Mouse (Mus musculus) bone marrow, adult 2 months (tissue): ENCODE results near the gene Cntn5. TPM values are rescaled to one million over a fixed set of nuclear protein-coding genes. Genes with fewer than 3 reads are reported as not detected.
"Not testable (repeated sequence)": the region's sequence is repeated elsewhere in the genome, so short reads cannot be mapped to it uniquely, and the experiment has no call there.

Source experiments
- H3K27ac ChIP-seq: fragments of 200-500 bp; 2 replicates; pipeline ENCODE4 v1.5.1; 2012; ENCODE audit warnings: low read depth, mild to moderate bottlenecking, control low read depth, inconsistent platforms, low read length; ENCODE audit not compliant: control insufficient read depth, poor library complexity, insufficient read depth
- H3K4me1 ChIP-seq: fragments of 200-500 bp; 2 replicates; pipeline ENCODE4 v1.6.1; 2011; ENCODE audit warnings: low read length; ENCODE audit not compliant: control insufficient read depth, insufficient read depth
- H3K4me3 ChIP-seq: fragments of 200-500 bp; replicated peaks from 2 replicates; pipeline ENCODE3; 2011; ENCODE audit warnings: mild to moderate bottlenecking, low read depth, low read length, control low read depth; ENCODE audit not compliant: control insufficient read depth
- CTCF ChIP-seq: fragments of 200-500 bp; IDR thresholded peaks from 2 replicates; pipeline ENCODE4 v1.5.1; 2011; ENCODE audit warnings: low read length, control low read depth; ENCODE audit not compliant: control insufficient read depth, insufficient read depth
- POLR2A ChIP-seq: fragments of 200-500 bp; IDR thresholded peaks from 2 replicates; pipeline ENCODE4 v1.6.1; 2011; ENCODE audit warnings: low read depth, mild to moderate bottlenecking, control low read depth, low read length, borderline replicate concordance; ENCODE audit not compliant: control insufficient read depth
- WGBS: fragments of 180-500 bp; shearing (Covaris S2); methylation state at CpG from one replicate; pipeline ENCODE4 v1.1.7; 2018; 5-methylcytosine and 5-hydroxymethylcytosine counted together
- polyA plus RNA-seq: library from polyadenylated mRNA; stranded (reverse); fragments of >200 nt; gene quantifications from 2 replicates; pipeline ENCODE4 v1.2.4, GENCODE M21; 2011; ENCODE audit warnings: low replicate concordance; ENCODE audit not compliant: missing spikeins, insufficient read depth, insufficient read length

The Cntn5 gene
- polyA plus RNA-seq, 1 experiment, result not detected

DNA sequence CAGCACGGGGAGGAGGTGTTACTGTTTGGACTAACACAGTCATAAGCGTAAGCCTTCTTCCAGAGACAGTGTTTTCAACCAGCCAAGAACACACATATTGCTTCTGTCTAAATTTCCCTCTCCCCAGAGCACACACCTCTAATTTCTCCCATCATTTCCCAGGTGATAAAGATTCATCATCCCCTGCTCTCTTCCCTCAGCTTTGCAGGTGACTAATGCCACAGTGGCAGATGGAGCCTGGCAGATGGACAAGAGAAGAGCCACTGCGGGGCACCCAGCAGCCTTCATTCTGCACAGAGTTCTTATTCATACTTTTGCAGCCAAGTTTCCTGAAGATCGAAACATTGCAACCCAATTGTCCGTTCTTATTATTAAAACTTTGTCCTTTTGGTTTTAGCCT lies 286.5 kb downstream of the Cntn5 start:
- H3K4me3 ChIP-seq, result no peak overlapping the region
- TF ChIP-seq POLR2A, result no peak
- TF ChIP-seq CTCF, result no peak
- 76% methylated on average over 5 of the region's 5 CpGs for WGBS
- no peak overlapping the region for H3K27ac ChIP-seq
- H3K4me1 ChIP-seq, result no peaks in the 10 kb centered on the region

DNA sequence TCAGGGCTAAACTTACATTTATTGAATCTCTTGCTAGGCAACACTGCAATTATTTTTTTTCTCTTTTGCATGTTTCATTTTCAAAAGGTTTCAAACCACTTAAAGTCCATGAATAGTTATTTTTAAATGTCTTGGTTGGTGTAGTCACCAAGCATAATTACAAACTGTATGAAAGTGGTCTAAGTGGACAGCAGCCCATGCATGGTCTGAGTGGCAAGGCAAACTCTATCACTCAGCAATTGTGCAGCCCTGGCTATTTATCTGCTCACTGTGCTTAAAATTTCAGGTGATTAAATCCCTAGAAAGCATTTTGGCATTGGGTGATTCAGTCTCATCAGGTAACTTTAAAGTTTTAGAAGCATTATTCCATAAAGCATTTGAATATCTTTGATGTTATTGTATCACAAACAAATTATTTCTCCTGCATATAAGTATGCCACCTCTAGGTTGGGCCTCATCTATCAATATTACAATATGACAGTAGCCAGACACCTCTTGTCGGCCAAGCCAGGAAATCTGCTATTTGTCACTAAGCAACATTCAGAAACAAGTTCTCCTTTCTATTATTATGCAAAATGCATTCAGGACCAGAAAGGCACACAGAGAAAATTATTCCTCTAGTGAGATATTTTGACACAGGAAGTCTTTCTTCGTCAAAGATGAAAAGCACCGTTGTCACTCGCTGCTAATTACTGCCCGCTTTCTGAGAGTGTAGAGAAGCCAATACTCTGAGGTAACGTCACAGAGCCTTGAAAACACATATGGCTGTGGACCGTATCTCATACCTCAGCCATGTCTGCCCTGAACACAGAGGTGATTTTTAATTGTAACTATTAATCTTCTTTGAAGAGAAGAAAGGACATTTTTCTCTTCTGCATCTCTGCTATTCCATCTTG lies 329.0 kb downstream of the Cntn5 start:
- no peak overlapping the region for H3K27ac ChIP-seq
- 74% methylated on average over 7 of the region's 7 CpGs for WGBS
- TF ChIP-seq POLR2A, result no peak
- no peak for TF ChIP-seq CTCF
- H3K4me3 ChIP-seq, result no peak overlapping the region
- no peaks in the 10 kb centered on the region for H3K4me1 ChIP-seq

DNA sequence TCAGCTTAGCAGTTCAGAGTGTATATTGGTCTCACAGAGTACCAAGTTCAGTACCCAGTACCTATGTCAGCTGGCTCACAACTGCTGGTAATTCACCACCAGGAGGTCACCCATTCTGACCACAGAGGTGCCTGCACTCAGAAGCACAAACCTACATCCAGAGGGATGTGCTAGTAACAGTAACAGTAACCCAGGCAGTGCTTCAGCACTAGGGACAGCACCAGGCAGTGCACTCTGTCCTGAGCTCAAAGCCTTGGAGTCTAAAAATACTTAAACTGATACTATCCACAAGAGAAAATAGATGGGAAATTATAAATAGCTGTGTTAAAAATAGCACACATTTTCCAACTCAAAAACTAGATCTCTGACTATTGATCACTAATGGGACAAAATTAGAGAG lies 334.7 kb downstream of the Cntn5 start:
- no peak overlapping the region for H3K27ac ChIP-seq
- no peak for TF ChIP-seq CTCF
- no peak for TF ChIP-seq POLR2A
- no peak overlapping the region for H3K4me3 ChIP-seq
- H3K4me1 ChIP-seq, result no peaks in the 10 kb centered on the region

DNA sequence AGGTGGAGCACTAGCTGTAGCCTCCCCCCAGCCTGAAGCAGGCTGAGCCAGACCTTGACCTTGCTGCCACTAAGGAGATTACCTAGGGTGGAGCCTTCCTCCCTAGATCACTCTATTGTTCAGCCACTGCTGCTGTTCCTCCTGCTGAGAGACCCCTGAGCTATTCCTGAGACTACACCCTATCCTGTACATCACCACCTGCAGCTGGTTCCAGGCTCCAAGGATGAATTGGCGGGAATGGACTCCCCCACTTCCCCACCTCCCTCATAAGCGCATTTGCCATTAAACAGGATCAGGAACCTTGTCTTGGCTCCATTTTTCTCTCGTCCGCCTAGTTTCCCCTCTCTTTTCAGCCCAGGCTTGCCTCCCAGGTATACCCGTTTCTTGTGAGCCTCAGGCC lies 363.7 kb downstream of the Cntn5 start:
- 54% methylated on average over 5 of the region's 5 CpGs for WGBS
- not testable (repeated sequence) for H3K27ac ChIP-seq, H3K4me1 ChIP-seq, H3K4me3 ChIP-seq

DNA sequence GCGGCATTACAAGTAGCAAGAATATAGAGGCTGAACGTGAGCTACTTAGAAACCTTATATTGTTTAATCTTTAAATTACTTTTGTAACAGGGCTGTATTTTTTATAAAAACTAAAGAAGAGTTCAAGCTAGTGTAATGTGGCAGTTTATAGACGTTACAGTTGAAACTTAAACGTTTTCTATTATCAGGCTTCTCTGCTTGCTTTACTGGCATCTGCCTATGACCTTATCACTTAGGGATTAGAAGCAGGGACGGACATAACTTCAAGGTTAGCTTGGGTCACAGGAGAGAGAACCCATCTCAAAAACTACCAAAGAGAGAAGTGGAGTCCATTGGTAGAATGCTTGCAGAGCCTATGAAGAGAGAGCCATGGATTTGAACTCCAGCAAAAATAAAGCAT lies 372.3 kb downstream of the Cntn5 start:
- TF ChIP-seq CTCF (no peak), POLR2A (no peak)
- no peak overlapping the region for H3K27ac ChIP-seq
- WGBS, result 75% methylated on average over 5 of the region's 5 CpGs
- no peak overlapping the region for H3K4me3 ChIP-seq
- no peaks in the 10 kb centered on the region for H3K4me1 ChIP-seq

DNA sequence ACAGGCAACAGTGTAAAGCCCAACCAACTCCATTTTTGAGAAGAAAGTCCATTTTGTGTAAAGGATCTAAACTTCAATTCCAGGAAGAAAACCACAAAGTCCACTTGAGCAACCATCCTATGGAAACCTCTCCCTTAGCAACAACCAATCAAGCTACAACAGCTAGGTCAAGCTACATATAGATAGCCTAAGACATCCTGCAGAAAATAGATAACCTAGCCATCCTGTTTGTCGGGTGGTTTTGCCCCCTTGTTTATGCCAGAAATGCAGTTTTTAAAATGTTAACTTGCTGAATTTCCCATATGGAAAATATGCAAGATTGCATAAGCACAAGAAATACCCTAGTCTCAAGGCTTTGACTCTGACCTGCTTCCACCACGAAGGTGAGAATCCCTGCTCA lies 373.5 kb downstream of the Cntn5 start:
- TF ChIP-seq POLR2A (no peak), CTCF (no peak)
- H3K27ac ChIP-seq, result no peak overlapping the region
- 73% methylated on average over 2 of the region's 2 CpGs for WGBS
- H3K4me1 ChIP-seq, result no peaks in the 10 kb centered on the region
- H3K4me3 ChIP-seq, result no peak overlapping the region

DNA sequence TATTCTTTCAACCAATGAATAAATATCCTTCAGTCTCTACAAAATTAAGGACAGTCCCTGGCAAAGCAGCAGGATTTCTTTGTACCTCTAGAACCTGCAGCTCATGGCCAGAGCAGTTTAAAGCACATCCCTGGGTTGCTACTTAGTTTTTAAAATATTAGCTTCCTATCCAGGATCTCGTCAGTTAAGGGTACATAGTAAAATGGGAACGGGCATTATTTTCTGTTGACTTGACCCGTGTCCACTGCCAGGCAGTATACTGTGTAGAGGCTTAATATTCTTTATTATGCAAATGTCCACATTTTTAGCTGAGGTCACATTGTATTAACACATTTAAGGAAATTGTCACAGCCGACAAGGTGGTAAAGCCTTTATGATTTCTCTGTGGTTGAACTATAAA lies 375.0 kb downstream of the Cntn5 start:
- Histone ChIP-seq H3K27ac (no peak overlapping the region), H3K4me3 (no peak overlapping the region), H3K4me1 (no peaks in the 10 kb centered on the region)
- TF ChIP-seq CTCF, result no peak
- no peak for TF ChIP-seq POLR2A
- 76% methylated on average over 4 of the region's 4 CpGs for WGBS

DNA sequence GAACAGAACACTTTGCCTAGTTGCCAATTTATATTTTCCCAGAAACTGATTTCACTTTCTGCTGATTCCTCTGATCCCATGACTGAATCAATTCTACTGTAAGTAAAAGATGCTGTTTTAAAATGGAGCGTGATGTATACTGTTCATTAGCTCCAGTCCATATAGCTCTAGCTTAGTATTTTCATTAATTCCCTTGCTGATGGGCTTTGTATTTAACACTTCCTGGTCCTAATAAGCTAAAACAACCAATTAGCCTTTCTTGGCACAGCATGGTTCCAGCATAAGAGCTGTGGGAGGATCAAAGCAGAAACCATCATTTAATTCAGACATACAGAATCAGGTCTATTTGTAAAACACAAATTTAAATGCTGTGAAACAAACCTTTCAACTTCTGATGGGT lies 375.5 kb downstream of the Cntn5 start:
- no peak overlapping the region for H3K4me3 ChIP-seq
- H3K27ac ChIP-seq, result no peak overlapping the region
- H3K4me1 ChIP-seq, result no peaks in the 10 kb centered on the region
- TF ChIP-seq POLR2A, result no peak
- no peak for TF ChIP-seq CTCF
- 72% methylated on average over 1 of the region's 1 CpGs for WGBS

DNA sequence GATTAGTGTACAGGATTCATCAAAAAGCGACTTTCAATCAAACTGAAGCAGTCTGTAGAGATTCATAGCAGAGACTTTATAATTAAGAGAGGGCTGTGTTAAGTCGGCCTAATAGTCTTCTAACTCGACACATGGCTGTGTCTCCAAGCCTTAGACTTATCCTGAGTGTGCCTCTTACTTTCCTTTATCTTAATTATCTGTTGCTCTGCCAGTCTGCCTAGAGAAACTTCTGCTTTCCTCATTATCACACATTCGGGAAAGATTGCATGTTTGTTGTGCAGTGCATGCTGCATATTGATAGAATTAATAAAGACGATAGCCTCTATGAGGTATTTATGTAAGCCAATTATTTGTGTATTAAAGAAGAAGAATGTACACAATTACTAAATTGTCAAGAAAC lies 375.9 kb downstream of the Cntn5 start:
- Histone ChIP-seq H3K27ac (no peak overlapping the region), H3K4me3 (no peak overlapping the region), H3K4me1 (no peaks in the 10 kb centered on the region)
- 74% methylated on average over 5 of the region's 5 CpGs for WGBS
- TF ChIP-seq CTCF, result no peak
- TF ChIP-seq POLR2A, result no peak
